Mouse (Mus musculus): ENCODE results near the gene Nfatc2.

DNA sequence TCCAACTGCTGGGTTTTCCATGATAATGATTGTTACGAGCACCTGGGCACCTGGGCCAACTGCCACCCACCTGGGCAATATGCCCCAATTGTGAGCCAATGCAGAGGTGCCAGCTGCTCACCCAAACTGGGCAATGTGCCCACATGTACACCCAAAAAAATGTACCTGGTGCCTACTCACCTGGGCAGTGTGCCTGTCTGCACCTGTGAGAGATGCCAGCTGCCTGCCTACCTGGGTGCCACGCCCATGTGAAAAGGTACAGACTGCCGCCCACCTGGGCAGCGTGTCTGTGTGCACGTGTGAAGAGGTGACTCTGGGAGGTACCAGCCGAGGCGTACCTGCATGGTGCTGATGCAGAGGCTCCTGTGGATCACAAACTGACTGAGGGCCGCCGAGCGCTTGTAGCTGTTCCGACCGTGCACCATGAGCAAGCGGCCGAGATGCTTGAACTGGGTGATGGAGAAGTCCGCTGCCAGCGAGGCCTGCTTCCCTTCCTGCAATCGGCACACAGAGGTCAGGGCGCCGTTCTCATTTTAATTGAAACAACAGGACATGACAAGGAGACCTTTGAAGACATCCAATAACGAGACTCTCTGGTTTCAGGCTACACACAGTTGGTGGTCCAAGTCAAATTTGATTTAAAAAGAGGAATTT is 42.2 kb upstream of the Nfatc2 start:
- TF ChIP-seq CTCF (IDR thresholded peaks at IDR 0.05; ENCODE audit: low read depth) (no peak), EP300 (IDR thresholded peaks at IDR 0.05; ENCODE audit: low read depth) (no peak)

All from heart, postnatal 0 days (tissue).